Mouse (Mus musculus) T-cell, adult 2 months (primary cell): ENCODE results near the gene Zmiz2.
"Not testable (repeated sequence)": the region's sequence is repeated elsewhere in the genome, so short reads cannot be mapped to it uniquely, and the experiment has no call there.

Experiments used
- DNase-seq: peaks from one replicate; pipeline ENCODE4 v3.0.0; 2022; ENCODE audit warnings: low spot score

Gene Zmiz2

GRCm38 (mm10) chr11:6398141-6398540, 9.3 kb downstream of the Zmiz2 start:
- DNase-seq, result no peak

- DNase-seq, result peak; percentile 84
These were observed 13.9 kb downstream of the Zmiz2 start for GRCm38 (mm10) chr11:6402515-6403510.

- DNase-seq, result no peak
These were observed 15.0 kb downstream of the Zmiz2 start for GRCm38 (mm10) chr11:6403830-6404405.

GRCm38 (mm10) chr11:6404699-6405566, 16.1 kb downstream of the Zmiz2 start:
- DNase-seq, result no peak

- no peak for DNase-seq
These were observed 16.8 kb downstream of the Zmiz2 start for GRCm38 (mm10) chr11:6405591-6406081.

- DNase-seq, result no peak
These were observed 17.6 kb downstream of the Zmiz2 start for GRCm38 (mm10) chr11:6406251-6407161.

GRCm38 (mm10) chr11:6407162-6407621, 18.3 kb downstream of the Zmiz2 start:
- DNase-seq, result no peak

GRCm38 (mm10) chr11:6410050-6410602, 21.3 kb downstream of the Zmiz2 start:
- DNase-seq, result peak; percentile 37

GRCm38 (mm10) chr11:6410755-6411154, 21.9 kb downstream of the Zmiz2 start:
- DNase-seq, result not testable (repeated sequence)

GRCm38 (mm10) chr11:6411684-6412083, 22.8 kb downstream of the Zmiz2 start:
- peak; percentile 61 for DNase-seq

- DNase-seq, result no peak
These were observed 24.4 kb downstream of the Zmiz2 start for GRCm38 (mm10) chr11:6413264-6413663.

- no peak for DNase-seq
These were observed 26.1 kb downstream of the Zmiz2 start, which contains the start of gene Ppia for GRCm38 (mm10) chr11:6414751-6415550. TSS of gene Ppia (plus strand) at chr11:6415443.

- peak; percentile 98 for DNase-seq
These were observed 26.9 kb downstream of the Zmiz2 start for GRCm38 (mm10) chr11:6415551-6416404.

- peak; percentile 85 for DNase-seq
These were observed 27.6 kb downstream of the Zmiz2 start for GRCm38 (mm10) chr11:6416405-6417034.

- DNase-seq, result no peak
These were observed 28.2 kb downstream of the Zmiz2 start for GRCm38 (mm10) chr11:6417069-6417468.

- DNase-seq, result no peak
These were observed 28.6 kb downstream of the Zmiz2 start for GRCm38 (mm10) chr11:6417490-6417889.

GRCm38 (mm10) chr11:6418751-6419150, 29.9 kb downstream of the Zmiz2 start:
- no peak for DNase-seq

GRCm38 (mm10) chr11:6419156-6419555, 30.3 kb downstream of the Zmiz2 start:
- DNase-seq, result not testable (repeated sequence)
